Mouse (Mus musculus): ENCODE results near the gene Slc9a3r1.

The Slc9a3r1 gene

GRCm38 (mm10) chr11:115224889-115225288 lies 61.7 kb downstream of the Slc9a3r1 start:
- no peak for DNase-seq (ENCODE audit: low spot score in 2 of 2)

GRCm38 (mm10) chr11:115225301-115225700 lies 62.2 kb downstream of the Slc9a3r1 start:
- DNase-seq (ENCODE audit: low spot score in 2 of 2), result no peak

GRCm38 (mm10) chr11:115226811-115227491 lies 63.8 kb downstream of the Slc9a3r1 start:
- DNase-seq (ENCODE audit: low spot score in 2 of 2), result no peak

DNA sequence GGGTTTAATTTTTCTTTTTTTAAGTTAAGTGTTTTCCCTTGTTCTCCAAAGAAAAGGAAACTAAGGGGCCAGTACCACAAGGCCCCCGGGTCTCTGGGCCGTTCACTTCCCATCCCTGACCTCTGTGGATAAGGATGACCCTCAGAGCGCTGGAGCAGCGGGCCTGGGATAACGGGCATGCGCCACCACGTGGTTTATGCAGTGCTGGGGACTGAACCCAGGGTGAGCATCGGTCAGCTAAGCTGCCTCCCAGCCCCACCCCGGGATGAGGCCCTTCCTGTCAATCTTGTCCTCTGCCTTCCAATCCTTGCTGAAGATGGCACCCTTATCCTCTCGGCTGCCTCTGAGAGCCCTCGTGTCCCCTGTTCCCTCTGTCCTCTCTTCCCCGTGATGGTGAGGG lies 64.5 kb downstream of the Slc9a3r1 start:
- DNase-seq (ENCODE audit: low spot score in 2 of 2), result no peak

- no peak for DNase-seq (ENCODE audit: low spot score in 2 of 2)
Observed at GRCm38 (mm10) chr11:115228430-115228829, 65.3 kb downstream of the Slc9a3r1 start.

- DNase-seq (ENCODE audit: low spot score in 2 of 2), result peak; percentile 49 to 65
Observed at GRCm38 (mm10) chr11:115229021-115229930, 66.1 kb downstream of the Slc9a3r1 start.

Data from heart, adult 9 months (tissue).